Mouse (Mus musculus) T-helper 1 cell (primary cell): Measurements from ENCODE around the gene Asb7.

Experiments used
- in situ Hi-C: fragments of 300-600 bp; cut with MboI, MseI; formaldehyde crosslinking; loops from one replicate; pipeline ENCODE4 v1.15.1; 2025; ENCODE audit warnings: high pct_unique_total_duplicates

Gene Asb7

DNA sequence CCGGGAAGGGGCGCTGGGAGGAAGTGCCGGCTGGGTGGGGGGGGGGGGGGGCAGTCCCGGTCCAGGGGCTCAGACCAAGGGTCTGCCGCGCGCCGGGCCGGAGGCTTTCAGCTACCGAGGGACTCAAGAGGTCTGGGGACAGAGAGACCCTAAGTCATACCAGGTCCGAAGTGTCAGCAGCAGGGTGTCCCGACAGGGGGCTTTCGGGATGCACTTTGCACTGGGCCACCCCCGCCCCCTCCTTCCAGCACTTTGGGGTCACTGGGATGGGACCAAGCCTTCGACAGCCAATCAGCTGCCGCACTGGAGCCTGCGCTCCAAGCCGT, at the start of gene Asb7:
Asb7 (minus strand) TSS at position 303 of the 326 bp plus-strand sequence.
- in situ Hi-C loops: loop anchor here (5.0 kb wide), 1 partner anchor 592 kb away; no protein-coding TSS in a partner anchor

DNA sequence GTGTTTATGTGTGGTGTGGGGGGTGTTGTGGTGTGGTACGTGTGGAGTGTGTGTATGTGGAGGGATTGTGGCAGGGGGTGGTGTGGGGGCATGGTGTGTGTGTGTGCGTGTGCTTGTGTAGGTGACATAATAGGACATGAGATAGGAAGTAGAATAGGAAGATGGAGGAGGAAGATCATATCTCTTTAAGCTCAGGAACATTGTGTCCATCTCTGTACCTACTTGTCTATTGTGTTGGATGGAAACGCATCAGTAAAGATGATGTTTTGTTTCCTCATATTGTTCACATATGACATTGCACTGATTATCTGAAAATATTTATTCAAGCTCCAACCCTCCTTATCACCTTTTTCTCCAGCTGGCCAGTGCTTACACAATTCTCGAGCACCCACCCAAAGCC, 48.0 kb upstream of the Asb7 start:
- in situ Hi-C loops: no loop called here

DNA sequence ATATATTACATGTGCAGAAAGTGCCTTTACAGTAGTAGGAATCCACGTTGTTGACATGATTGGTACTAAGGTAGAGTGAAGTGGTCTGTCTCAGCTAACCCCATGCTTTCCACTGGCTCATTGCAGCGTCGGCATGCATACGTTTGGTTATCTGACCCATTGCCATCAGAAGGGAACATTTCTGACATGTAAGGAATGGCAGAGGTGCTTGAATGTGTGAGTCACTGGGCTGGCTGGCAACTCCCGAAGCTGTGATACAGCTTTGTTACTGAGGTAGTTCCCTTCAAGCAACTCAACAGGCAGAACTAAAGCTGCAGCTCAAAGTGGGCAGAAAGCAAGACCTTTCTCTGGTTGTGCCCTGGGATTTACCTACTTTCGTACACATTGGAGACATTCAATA, 45.6 kb upstream of the Asb7 start:
- in situ Hi-C loops: no loop called here

DNA sequence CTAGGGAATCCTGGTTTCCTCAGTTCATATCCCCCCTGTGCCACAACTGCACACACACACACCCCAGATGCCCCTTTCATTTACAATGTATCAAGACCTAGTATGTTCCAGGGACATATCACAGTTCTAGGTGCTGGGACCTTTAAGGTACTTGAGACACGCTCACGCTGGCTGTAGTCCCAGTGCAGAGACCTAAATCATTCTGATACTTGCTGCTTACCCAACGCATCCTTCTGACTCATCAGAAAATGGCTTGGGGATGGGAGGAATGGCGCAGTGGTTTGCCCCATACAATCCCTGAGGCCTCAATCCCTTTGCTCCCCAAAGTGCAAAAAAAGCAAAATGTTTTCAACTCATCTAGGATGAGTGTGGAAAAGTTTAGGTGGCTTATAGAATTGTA, 45.1 kb upstream of the Asb7 start:
- in situ Hi-C loops: no loop called here

DNA sequence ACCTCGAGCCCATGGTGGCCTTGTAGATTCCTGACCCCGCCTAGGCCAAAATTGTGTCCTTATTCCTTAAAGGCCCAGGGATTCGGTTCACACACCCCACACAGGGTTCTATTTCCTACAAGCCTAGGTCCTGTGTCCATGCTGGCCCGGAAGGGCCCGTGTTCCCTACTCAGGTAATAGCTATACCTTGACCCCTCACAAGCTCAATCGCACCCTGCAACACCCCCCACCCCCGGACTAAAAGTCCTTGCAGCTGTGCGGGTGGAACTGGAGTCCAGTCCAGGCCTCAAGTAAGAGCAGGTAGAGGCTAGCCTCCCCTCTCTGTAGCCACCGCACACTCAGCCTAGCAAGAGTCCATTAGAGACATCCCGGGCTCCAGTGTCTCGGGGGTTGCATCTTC, 44.5 kb upstream of the Asb7 start:
- in situ Hi-C loops: no loop called here

DNA sequence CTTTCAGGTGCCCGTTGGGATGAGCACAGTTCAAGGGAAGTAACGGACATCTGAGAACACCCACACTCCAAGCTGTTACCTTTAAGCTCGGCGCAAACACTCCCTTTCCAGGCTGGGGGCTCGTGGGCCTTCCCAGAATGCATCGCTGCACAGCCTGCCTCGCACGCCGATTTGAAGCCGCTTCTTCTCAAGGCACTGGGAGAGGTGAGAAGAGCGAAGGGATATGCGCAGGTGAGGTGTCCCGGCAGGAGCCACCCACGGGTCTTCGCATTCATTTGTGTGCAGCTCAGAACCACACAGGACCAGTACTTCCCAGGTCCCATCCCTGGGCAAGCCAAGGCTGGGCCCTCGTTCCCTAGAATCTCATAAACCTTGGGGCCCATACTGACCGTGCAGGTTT, 44.0 kb upstream of the Asb7 start:
- in situ Hi-C loops: no loop called here

DNA sequence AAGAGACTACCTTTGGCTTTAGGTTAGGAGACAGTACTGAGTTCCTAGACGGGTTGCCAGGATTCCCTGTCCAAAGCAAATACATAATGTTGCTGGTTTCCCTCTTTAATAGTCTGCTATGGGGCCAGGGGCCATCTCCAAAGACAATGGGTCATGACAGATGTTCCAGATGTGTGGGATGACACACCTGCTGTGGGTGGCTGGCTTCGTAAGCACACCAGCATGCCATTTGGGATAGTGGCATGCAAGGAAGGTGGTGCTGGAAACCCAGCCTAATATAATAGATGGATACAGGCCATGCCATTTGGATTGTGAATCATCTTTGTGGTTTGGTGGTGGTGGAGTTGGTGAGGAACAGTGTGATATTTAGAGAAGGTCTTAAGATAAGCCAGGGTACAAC, 39.8 kb upstream of the Asb7 start:
- in situ Hi-C loops: no loop called here

DNA sequence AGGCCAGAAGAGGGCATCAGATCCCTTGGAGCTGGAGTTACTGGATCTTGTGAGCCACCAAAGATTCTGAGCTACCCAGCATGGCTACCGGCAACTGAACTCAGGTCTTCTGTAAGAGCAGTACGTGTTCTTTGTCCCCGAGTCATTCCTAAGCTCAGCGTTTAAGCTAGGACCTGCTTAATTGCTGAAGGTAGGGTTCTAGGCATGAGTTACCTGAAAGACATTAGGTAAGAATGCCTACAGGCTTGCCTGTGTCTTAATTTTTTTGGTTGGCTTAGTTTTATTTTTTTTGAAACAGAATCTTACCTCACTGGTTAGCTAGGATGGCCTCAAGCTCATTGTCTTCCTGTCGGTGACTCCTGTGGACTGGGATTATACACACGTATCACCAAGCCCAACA, 38.7 kb upstream of the Asb7 start:
- in situ Hi-C loops: no loop called here

DNA sequence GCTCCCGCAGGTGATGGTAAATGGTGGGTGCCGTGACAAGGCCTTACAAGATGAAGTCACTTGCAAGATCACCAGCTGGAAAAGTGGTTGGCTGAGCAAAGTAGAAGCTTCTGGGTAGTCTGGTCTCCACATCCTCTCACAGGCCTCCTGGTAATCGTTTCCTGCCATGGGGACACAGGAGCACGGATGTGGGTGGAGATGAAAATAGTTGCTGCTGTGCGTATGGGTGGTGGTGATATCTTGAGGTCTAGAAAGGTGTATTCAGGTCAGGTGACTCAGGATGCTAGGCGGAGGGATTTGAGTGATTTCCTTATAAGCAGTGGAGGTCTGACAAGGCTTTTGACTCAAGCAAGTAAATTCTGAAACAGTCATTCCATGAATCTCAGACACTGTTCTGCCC, 35.6 kb upstream of the Asb7 start:
- in situ Hi-C loops: no loop called here

DNA sequence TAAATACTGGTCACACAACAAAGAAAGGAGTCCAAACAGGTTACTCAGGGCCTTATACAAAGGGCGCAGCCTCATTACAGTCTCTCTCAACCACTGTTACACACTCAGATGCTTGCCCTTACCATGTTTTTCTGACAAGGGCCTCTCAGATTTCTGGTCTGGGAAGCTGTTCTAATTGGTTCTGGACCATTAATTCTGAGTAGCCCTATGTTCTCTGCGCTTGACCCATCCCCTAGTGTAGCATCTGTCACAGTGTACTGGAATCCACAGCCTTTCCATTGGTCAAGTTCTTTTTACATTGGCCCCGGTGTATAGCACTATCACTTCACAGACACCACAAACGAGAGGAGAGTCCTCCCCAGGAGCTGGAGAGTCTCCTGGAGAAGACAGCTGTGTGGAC, 35.1 kb upstream of the Asb7 start:
- in situ Hi-C loops: no loop called here

DNA sequence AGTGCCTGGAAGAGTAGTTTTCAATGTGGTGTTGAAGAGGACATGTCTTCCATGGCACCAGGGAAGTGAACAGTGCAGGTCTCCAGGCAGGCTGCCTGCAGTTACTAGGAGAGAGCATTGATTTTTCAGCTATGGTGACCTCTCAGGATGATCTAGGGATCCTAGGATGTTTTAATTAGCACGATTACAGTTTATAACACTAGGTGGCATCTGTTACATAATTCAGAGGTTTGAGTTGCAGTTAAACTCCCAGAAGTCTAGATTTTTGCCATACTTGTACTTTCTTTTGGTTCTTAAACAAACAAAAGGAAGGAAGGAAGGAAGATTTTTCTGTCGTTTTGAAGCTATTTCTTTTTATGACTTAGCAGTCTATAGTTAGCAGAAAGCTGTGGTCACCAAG, 21.8 kb upstream of the Asb7 start:
- in situ Hi-C loops: no loop called here

DNA sequence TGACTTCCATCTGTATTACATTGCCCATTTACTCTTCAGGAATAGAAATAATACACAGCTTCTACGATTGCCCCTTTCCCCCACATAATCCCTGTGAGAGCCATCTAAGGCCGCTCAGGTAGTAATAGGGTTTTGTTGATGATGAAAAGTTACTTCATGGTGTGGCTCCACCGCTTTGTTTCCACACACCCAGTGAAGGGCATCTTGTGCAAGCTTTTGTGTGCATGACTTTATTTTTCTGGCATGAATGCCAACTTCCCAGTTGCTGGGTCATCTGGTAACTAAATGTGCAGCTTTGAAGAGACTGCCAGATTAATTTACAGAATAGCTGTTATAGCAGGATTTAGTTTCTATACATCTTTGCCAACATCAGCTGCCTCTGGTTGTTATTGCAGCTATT, 15.2 kb upstream of the Asb7 start:
- in situ Hi-C loops: no loop called here

DNA sequence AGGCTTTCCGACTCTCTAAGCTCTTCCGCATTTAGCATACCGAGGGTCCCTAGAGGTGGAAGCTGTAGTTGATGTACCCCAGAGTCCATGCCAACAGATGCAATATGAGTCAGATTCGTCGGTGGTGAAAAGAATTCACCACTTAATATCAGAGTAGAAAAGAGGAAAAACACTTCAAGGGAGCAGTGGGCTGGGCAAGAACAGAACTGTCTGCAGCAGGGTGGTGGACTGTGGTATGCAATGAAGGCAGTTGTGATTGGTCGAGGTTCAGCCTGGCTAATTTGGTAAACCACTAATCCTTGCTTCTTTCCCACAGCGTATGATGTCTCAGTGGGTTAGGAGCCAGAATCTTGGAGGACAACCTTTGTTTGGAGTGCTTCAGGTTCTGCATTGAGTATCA, 13.3 kb upstream of the Asb7 start:
- in situ Hi-C loops: no loop called here

DNA sequence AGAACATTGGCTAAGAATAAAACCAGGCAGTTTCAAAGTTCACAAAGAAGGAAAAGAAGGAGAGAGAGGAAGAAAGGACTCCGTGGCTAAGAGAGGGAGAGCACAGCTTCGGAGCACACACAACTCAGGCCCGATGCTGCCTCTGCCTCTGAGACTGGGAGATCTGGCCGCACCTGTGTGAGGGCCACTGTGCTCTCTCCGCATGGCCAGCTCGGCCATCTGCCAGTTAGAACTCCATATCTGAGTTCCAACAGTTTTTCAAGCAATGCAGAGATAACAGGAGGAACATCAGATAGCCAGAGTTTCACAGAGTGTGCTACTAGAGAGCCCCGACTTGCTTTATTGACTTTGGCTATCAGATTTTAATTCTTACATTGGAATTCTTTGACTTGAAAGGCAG, 5.1 kb upstream of the Asb7 start:
- in situ Hi-C loops: no loop called here

DNA sequence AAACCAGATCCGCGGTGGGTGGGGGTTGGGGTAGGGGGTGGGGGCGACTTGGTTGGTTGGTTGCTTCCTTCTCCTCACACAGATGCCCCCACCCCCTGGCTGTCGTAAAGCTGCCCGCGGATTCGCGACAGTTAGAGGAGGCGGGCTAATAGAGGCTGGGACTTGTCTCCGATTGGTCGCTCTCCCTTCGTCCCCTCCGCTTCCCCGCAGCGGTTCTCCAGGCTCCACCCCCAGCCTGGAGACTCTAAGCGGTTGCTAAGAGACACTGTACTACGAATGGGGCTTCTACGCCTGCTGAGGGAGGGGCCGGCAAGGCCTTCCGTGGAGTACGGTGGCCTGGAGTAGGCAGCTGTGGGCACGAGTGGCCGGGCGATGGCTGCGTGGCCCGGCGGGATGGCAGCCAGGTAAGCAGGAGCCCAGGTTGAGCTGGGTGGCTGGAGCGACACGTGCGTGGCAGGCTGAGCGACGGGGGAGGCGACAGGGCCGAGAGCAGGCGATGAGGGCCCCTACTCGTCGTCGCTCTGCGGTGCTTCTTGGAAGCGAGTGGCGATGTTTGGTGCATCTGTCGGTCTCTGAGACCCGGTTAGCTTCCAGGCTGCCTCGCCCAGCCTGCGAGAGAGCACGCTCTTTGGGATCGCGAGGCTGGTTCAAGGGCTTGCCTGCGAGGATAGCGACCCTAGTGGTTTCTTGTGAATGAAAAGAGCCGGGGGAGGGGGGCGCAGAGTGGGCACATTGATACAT, 394 bp upstream of the Asb7 start, which contains the start of gene Lins1:
Lins1 (plus strand) TSS at position 270 of the 741 bp plus-strand sequence.
- in situ Hi-C loops: loop anchor here (5.0 kb wide), 1 partner anchor 592 kb away; no protein-coding TSS in a partner anchor

DNA sequence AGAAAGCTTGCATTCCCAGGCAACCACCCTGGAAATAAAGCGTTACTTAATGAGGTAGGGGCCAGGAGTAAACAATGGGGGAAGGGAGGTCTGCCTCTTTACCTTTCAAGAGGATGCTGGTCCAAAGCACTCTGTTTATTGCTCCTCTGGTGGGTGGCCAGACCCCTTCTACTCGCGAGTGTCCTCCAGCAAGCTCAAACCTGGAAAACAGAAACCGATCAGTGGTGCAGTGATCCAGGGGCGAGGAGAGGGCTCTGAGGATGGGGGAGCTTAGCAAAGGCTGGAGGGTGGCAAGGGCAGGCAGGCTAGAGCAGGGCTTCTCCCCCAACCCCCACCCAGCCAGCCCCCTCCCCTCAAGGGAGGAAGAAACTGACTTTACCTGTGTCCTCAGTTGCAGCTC, 675 bp downstream of the Asb7 start:
- in situ Hi-C loops: loop anchor here (5.0 kb wide), 1 partner anchor 591 kb away; no protein-coding TSS in a partner anchor

DNA sequence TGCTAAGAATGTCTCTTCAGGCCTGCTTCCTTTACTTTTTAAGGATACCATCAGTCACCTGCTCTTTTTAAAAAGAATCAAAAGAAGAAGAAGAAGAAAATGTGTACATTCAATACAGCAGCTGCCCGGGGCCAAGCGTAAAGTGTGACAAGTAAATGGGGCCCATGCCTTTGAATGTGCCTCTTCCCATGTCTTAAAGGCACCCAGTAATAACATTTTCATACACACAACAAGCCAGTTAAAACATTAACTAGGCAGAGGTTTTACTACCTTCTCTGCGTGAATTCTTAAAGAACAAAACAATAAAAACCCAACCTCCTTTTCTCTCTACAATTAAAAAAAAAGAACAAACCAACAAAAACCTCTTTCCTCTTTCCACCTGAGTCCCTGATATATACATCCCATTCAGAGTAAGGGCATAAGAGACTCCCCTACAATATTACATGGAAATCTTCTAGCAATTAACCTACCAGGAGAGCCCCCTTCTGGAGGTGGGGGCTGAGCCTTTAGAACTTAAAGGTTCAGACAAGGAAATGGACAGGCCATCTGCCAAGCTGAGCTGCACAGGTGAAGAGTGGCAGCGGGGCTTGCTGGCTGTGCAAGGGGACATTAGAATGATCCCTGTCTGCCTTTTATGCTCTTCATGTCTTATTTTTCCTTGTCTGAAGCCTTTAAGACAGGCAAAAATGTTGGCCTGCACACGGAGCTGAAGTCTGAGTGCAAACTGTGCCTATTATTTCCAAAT, 7.1 kb downstream of the Asb7 start:
- in situ Hi-C loops: no loop called here

DNA sequence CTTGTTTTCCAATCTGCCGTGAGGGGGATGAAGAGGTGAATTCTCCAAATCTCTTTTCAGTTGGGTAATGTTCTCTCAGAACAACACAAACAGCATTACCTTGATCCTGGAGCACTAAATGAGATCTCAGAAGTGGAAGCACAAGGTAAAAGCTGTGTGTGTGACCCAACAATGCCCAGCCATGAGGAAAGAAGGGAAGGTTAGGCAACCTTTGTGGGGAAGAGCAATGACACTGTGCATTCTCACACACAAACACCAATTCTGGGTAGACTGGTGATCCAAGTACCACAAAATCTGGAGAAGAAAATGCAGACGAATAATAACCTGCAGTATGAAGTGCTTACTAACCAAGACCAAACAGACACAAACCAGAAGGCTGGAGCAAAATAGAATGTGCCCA, 13.6 kb downstream of the Asb7 start:
- in situ Hi-C loops: no loop called here

DNA sequence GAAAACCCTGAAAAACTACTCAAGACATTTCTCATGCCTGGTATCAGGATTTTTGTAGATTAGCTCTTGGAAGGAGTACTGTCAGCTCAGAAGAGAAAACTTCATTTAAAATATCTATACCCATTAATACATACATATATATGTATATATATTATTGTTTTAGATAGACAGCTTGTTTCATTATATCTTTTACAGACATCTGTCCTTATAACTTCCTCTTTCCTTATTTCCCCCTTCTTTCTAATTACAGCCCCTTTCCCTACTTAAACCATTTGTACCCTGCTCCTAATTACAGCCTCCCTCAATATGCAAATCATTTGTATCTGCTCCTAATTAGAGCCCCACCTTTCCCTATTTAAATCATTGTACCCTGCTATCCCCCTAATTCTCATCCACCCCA, 22.3 kb downstream of the Asb7 start:
- in situ Hi-C loops: loop anchor here (25.0 kb wide), 1 partner anchor 355 kb away; no protein-coding TSS in a partner anchor

DNA sequence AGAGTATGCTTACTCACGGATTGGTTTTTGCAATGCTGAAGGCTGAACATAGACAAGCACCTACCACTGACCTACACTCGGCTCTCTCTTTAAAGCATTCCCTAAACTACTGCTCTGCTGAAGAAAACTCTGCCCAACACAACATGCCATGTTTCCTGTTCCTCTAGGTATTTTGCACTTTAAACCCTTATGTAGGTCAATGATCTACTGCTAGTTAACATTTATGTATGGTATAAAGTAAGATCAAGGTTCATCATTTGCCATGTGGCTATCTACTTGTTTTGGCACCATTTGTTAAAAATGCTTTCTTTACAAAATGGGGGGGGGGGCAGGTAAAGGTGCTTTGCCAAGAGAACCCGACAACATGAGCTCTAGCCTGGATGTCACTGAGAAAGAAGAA, 25.8 kb downstream of the Asb7 start:
- in situ Hi-C loops: loop anchor here (5.0 to 25.0 kb wide), 2 partner anchors 351 to 561 kb away; no protein-coding TSS in a partner anchor

DNA sequence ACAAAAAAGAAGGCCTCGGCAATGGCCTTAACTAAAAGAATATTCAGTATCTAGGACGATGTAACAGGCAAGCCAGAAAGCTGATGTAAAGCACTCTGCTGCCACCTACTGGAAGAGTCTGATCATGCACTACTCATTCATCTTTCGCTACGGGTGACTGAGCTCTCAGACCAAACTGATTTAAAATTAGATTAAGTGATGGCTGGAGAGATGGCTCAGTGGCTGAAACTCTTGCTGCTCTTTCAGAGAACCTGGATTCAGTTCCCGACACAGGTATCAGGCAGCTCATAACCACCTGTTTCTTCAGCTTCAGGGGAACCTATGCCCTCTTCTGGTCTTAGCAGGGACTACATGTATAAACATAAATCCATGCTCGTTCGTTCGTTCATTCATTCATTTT, 27.8 kb downstream of the Asb7 start:
- in situ Hi-C loops: loop anchor here (5.0 to 25.0 kb wide), 2 partner anchors 349 to 559 kb away; no protein-coding TSS in a partner anchor

DNA sequence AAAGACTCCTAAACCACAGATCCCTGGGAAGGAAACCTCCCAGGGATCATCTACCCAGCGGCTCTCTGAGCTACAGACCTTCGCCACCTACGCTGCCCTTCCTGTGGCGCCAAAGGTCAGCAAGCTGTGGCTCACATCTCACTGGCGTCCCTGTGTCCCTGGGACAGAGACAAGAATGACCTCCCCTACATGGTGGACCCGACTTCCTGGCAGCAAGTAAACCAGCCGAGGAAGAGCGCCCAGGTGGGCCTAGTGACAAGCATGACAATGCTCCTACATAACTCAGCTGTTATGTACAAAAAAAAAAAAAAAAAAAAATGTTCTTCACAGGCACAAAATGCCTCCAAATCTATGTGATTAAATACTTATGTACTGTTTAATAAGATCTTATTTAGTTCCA, 28.4 kb downstream of the Asb7 start:
- in situ Hi-C loops: loop anchor here (5.0 to 25.0 kb wide), 2 partner anchors 349 to 559 kb away; no protein-coding TSS in a partner anchor

DNA sequence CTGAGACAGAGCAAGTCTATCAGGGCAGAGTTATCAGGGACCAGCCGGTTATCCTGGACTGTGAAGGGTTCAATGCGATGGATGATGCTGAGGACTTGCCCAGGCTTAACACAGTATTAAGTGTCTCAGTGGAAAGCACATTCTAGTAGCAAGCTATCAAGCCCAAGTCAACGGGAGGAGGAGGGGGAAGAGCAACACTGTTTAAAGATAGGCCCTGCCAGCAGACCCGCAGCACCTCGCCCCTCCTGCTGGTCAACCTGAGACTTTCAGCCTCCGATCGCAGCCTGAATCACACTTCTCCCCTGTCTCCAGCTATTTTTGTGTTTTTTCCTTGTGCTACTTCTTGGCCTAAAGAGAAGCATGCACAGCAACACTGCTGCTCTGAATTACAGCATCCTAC, 29.1 kb downstream of the Asb7 start:
- in situ Hi-C loops: loop anchor here (5.0 to 25.0 kb wide), 2 partner anchors 348 to 558 kb away; no protein-coding TSS in a partner anchor
